18 mouse cellular contexts compared by ENCODE assay signal in genomic region chr5:44707946-44708345, GRCm38 (mm10).
DNase-seq lines count a peak whose midpoint lies in the region; ATAC-seq and TF ChIP-seq lines count a peak whose summit lies in the region.
"Had no signal": no experiment of that assay in that cellular context is flagged by ENCODE, and none has a peak within 500 bp of the region (broad histone marks: within the 10 kb centered on the region; RNA-seq: fewer than 3 reads in every experiment).

No protein-coding gene starts in this region.

- TF ChIP-seq POLR2A in heart, adult 2 months (IDR thresholded peaks at IDR 0.05; ENCODE audit: insufficient read depth, low read depth, low read length), result no peak
- no peak for TF ChIP-seq POLR2A in kidney, adult 2 months (IDR thresholded peaks at IDR 0.05; ENCODE audit: low read depth, low read length)

- no peaks in the 10 kb centered on the region for H3K79me2 ChIP-seq in heart, adult 2 months (replicated peaks; ENCODE audit: control insufficient read depth, insufficient read depth, low read length)

- no peaks in the 10 kb centered on the region for H3K27me3 ChIP-seq in heart, adult 2 months (ENCODE audit: control insufficient read depth, insufficient read depth, low read length)
- H3K27me3 ChIP-seq in kidney, adult 2 months (replicated peaks; ENCODE audit: control insufficient read depth, insufficient read depth, low read length), result no peaks in the 10 kb centered on the region
- no peaks in the 10 kb centered on the region for H3K27me3 ChIP-seq in lung, embryonic 16.5 days (ENCODE audit: control insufficient read depth, insufficient read depth, low read depth, low read length)
- no peaks in the 10 kb centered on the region for H3K27me3 ChIP-seq in intestine, embryonic 16.5 days (replicated peaks; ENCODE audit: control insufficient read depth, insufficient read depth, low read length)
- H3K27me3 ChIP-seq: forebrain, embryonic 13.5 days; hindbrain, embryonic 13.5 days had no signal

- no peak for TF ChIP-seq CTCF in heart, adult 2 months (IDR thresholded peaks at IDR 0.05)
- TF ChIP-seq CTCF in kidney, adult 2 months (conservative IDR thresholded peaks at IDR 0.05; ENCODE audit: insufficient read depth, insufficient read length, low read depth, low read length), result no peak

- peaks cover 7% of the 10 kb centered on the region for H3K4me1 ChIP-seq in heart, adult 2 months (ENCODE audit: control insufficient read depth, insufficient read depth, low read length)
- 0 out of 2 replicates have a peak, but pooled peaks cover 2% of the 10 kb centered on the region for H3K4me1 ChIP-seq in kidney, adult 2 months (ENCODE audit: control insufficient read depth, insufficient read depth, low read length)
- H3K4me1 ChIP-seq in lung, embryonic 16.5 days (replicated peaks; ENCODE audit: control insufficient read depth, insufficient read depth, low read length), result peaks cover 11% of the 10 kb centered on the region
- peaks cover 5% of the 10 kb centered on the region; the same call in 1 of the 2 replicates for H3K4me1 ChIP-seq in intestine, embryonic 16.5 days (ENCODE audit: control insufficient read depth, insufficient read depth, low read length)

- DNase-seq in heart, adult 2 months, result no peak
- DNase-seq in heart, postnatal 25 days (ENCODE audit: low spot score), result no peak
- DNase-seq in kidney, adult 2 months, result no peak
- DNase-seq in kidney, adult 8-10 months, result no peak
- DNase-seq in lung, postnatal 25 days (ENCODE audit: low spot score), result no peak
- no peak for DNase-seq in adrenal gland, postnatal 25 days
- DNase-seq: adrenal gland, adult 2 months; cerebellum, adult 11-12 months; cerebellum, postnatal 25 days; gastrocnemius, postnatal 36 days; left cerebral cortex, postnatal 4 days had no signal

- H3K4me3 ChIP-seq in heart, adult 2 months, result no peak overlapping the region
- H3K4me3 ChIP-seq in kidney, adult 2 months (ENCODE audit: insufficient read depth, low read depth, low read length), result no peak overlapping the region
- H3K4me3 ChIP-seq in lung, embryonic 16.5 days (ENCODE audit: low read length), result no peak overlapping the region
- no peak overlapping the region for H3K4me3 ChIP-seq in intestine, embryonic 16.5 days (ENCODE audit: low read length)
- H3K4me3 ChIP-seq: forebrain, embryonic 13.5 days; hindbrain, embryonic 13.5 days; layer of hippocampus, adult 2 months; midbrain, embryonic 10.5 days; myocyte had no signal

- intact Hi-C loops in heart, adult 2 months (cut with DNase I), result loop anchor here (1.0 to 5.0 kb wide), 4 partner anchors 51 to 579 kb away; no protein-coding TSS in a partner anchor
- intact Hi-C loops in heart, postnatal 25 days (cut with DNase I), result loop anchor here (1.0 to 5.0 kb wide), 5 partner anchors 19 to 570 kb away; no protein-coding TSS in a partner anchor

- no peak overlapping the region for H3K4me2 ChIP-seq in lung, embryonic 16.5 days (ENCODE audit: low read depth, low read length)
- no peak overlapping the region for H3K4me2 ChIP-seq in intestine, embryonic 16.5 days (ENCODE audit: low read depth, low read length)
- H3K4me2 ChIP-seq: forebrain, embryonic 13.5 days; hindbrain, embryonic 13.5 days had no signal

- TF ChIP-seq EP300 in heart, adult 2 months (IDR thresholded peaks at IDR 0.05; ENCODE audit: insufficient read depth, low read depth, low read length), result no peak

- H3K36me3 ChIP-seq in heart, adult 2 months (ENCODE audit: control insufficient read depth, insufficient read depth, low read length), result no peaks in the 10 kb centered on the region; the same call in 1 of the 2 replicates
- no peaks in the 10 kb centered on the region for H3K36me3 ChIP-seq in kidney, adult 2 months (ENCODE audit: control insufficient read depth, insufficient read depth, low read length)
- H3K36me3 ChIP-seq in lung, embryonic 16.5 days (ENCODE audit: control insufficient read depth, insufficient read depth, low read length), result no peaks in the 10 kb centered on the region
- no peaks in the 10 kb centered on the region for H3K36me3 ChIP-seq in intestine, embryonic 16.5 days (ENCODE audit: control insufficient read depth, insufficient read depth, low read length)
- H3K36me3 ChIP-seq: hindbrain, embryonic 13.5 days; midbrain, embryonic 10.5 days had no signal

- H3K27ac ChIP-seq in heart, adult 2 months, result peak overlapping the region; percentile 72
- peak overlapping the region; percentile 82 for H3K27ac ChIP-seq in kidney, adult 2 months (ENCODE audit: insufficient read depth, low read depth, low read length)
- peak overlapping the region; percentile 51 for H3K27ac ChIP-seq in lung, embryonic 16.5 days (ENCODE audit: low read length)
- H3K27ac ChIP-seq in intestine, embryonic 16.5 days (ENCODE audit: low read length), result peak overlapping the region; percentile 64
- H3K27ac ChIP-seq: forebrain, embryonic 13.5 days; hindbrain, embryonic 13.5 days; layer of hippocampus, adult 2 months had no signal

- ATAC-seq in lung, embryonic 16.5 days (ENCODE audit: low read depth), result no peak
- ATAC-seq in intestine, embryonic 16.5 days, result no peak

- 83% methylated on average over 3 of the region's 3 CpGs for WGBS in heart, adult 2 months
- 74% methylated on average over 3 of the region's 3 CpGs for WGBS in kidney, adult 2 months
- 80% methylated on average over 3 of the region's 3 CpGs for WGBS in lung, embryonic 16.5 days
- 75% methylated on average over 3 of the region's 3 CpGs for WGBS in intestine, embryonic 16.5 days

- H3K9ac ChIP-seq in heart, adult 2 months (ENCODE audit: low read depth, low read length), result no peak overlapping the region
- no peak overlapping the region for H3K9ac ChIP-seq in lung, embryonic 16.5 days (ENCODE audit: low read length)
- H3K9ac ChIP-seq in intestine, embryonic 16.5 days (ENCODE audit: low read depth, low read length), result no peak overlapping the region
- H3K9ac ChIP-seq: forebrain, embryonic 13.5 days; hindbrain, embryonic 13.5 days had no signal

- no peaks in the 10 kb centered on the region for H3K9me3 ChIP-seq in lung, embryonic 16.5 days (ENCODE audit: control insufficient read depth, low read length)
- H3K9me3 ChIP-seq in intestine, embryonic 16.5 days (ENCODE audit: control insufficient read depth, low read length), result no peaks in the 10 kb centered on the region
- H3K9me3 ChIP-seq: forebrain, embryonic 13.5 days; hindbrain, embryonic 13.5 days; midbrain, embryonic 10.5 days had no signal
